Comparison of ENCODE assay signal across 8 mouse cellular contexts in the genomic region with DNA sequence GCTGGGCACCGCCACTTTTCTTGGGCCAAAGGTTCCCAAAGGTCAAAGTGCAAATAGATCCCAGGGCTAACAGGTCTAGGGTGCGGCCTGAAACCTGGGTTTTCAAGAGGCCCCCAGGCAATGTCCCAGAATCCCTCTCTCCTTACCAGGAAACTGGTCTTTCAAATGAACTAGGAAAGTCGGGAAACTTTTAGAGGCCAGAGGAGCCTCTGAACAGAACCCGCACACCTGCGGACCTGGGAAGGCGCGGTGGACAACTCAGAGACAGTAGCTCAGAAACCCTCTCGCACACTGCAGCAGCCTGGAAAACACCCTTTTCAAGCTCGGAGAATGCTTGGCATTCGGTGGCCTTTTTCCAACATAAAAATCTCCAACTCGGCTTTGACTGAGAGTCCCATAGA. TPM values are rescaled to one million over a fixed set of nuclear protein-coding genes. Genes with fewer than 3 reads are reported as not detected.
DNase-seq lines count a peak whose midpoint lies in the region; ATAC-seq and TF ChIP-seq lines count a peak whose summit lies in the region.

No protein-coding gene starts in this region.

- no peaks in the 10 kb centered on the region for H3K36me3 ChIP-seq in heart, adult 2 months (ENCODE audit: control insufficient read depth, insufficient read depth, low read length)
- H3K36me3 ChIP-seq in embryonic facial prominence, embryonic 12.5 days = no peaks in the 10 kb centered on the region
- no peaks in the 10 kb centered on the region for H3K36me3 ChIP-seq in hindbrain, embryonic 14.5 days (replicated peaks; ENCODE audit: control insufficient read depth, insufficient read depth)
- H3K36me3 ChIP-seq in liver, embryonic 11.5 days (ENCODE audit: control insufficient read depth, insufficient read depth, low read length) = no peaks in the 10 kb centered on the region
- no peaks in the 10 kb centered on the region for H3K36me3 ChIP-seq in neural tube, embryonic 15.5 days

- DNase-seq in heart, adult 2 months = peak; percentile 28 to 43
- no peak for DNase-seq in heart, postnatal 25 days (ENCODE audit: low spot score)
- no peak for DNase-seq in hindbrain, embryonic 14.5 days (ENCODE audit: low spot score)
- DNase-seq in liver, embryonic 11.5 days (ENCODE audit: low spot score) = no peak
- DNase-seq in retina, postnatal 1 day = no peak
- no peak for DNase-seq in urinary bladder, postnatal 4 days (ENCODE audit: low spot score in 2 of 2)

- peak overlapping the region; percentile 87 for H3K4me2 ChIP-seq in embryonic facial prominence, embryonic 12.5 days (replicated peaks)
- peak overlapping the region; percentile 74 for H3K4me2 ChIP-seq in hindbrain, embryonic 14.5 days (replicated peaks)
- peak overlapping the region; percentile 87 for H3K4me2 ChIP-seq in liver, embryonic 11.5 days
- H3K4me2 ChIP-seq in neural tube, embryonic 15.5 days = peak overlapping the region; percentile 89

- TF ChIP-seq POLR2A in heart, adult 2 months (IDR thresholded peaks at IDR 0.05; ENCODE audit: insufficient read depth, low read depth, low read length) = no peak

- H3K9me3 ChIP-seq in embryonic facial prominence, embryonic 12.5 days = no peaks in the 10 kb centered on the region
- H3K9me3 ChIP-seq in hindbrain, embryonic 14.5 days (ENCODE audit: control insufficient read depth, low read length) = no peaks in the 10 kb centered on the region
- H3K9me3 ChIP-seq in liver, embryonic 11.5 days (ENCODE audit: control insufficient read depth, low read length) = no peaks in the 10 kb centered on the region
- H3K9me3 ChIP-seq in neural tube, embryonic 15.5 days (replicated peaks) = no peaks in the 10 kb centered on the region

- intact Hi-C loops in heart, adult 2 months (cut with DNase I) = loop anchor here (2.0 kb wide), 2 partner anchors 41 to 71 kb away; no protein-coding TSS in a partner anchor
- intact Hi-C loops in heart, postnatal 25 days (cut with DNase I) = loop anchor here (2.0 to 5.0 kb wide), 2 partner anchors 41 to 72 kb away; no protein-coding TSS in a partner anchor

- no peak for ATAC-seq in embryonic facial prominence, embryonic 12.5 days (ENCODE audit: insufficient number of reproducible peaks, insufficient read depth, low FRiP score, low TSS enrichment)
- ATAC-seq in hindbrain, embryonic 14.5 days (ENCODE audit: low FRiP score) = no peak
- no peak for ATAC-seq in liver, embryonic 11.5 days (replicated peaks; ENCODE audit: low FRiP score)
- no peak for ATAC-seq in neural tube, embryonic 15.5 days (ENCODE audit: low FRiP score)

- H3K79me2 ChIP-seq in heart, adult 2 months (replicated peaks; ENCODE audit: control insufficient read depth, insufficient read depth, low read length) = peaks cover 7% of the 10 kb centered on the region; the same call in 1 of the 2 replicates

- peak overlapping the region; percentile 96 for H3K27ac ChIP-seq in heart, adult 2 months
- H3K27ac ChIP-seq in embryonic facial prominence, embryonic 12.5 days = no peak overlapping the region
- H3K27ac ChIP-seq in hindbrain, embryonic 14.5 days = no peak overlapping the region
- peak overlapping the region; percentile 62; the same call in 1 of the 2 replicates for H3K27ac ChIP-seq in liver, embryonic 11.5 days (ENCODE audit: low read depth, low read length)
- H3K27ac ChIP-seq in neural tube, embryonic 15.5 days (replicated peaks) = 0 out of 2 replicates have a peak overlapping the region, but pooled peaks have one; percentile 24

- H3K4me3 ChIP-seq in heart, adult 2 months = peak overlapping the region; percentile 72
- H3K4me3 ChIP-seq in embryonic facial prominence, embryonic 12.5 days = peak overlapping the region; percentile 50
- H3K4me3 ChIP-seq in hindbrain, embryonic 14.5 days (replicated peaks; ENCODE audit: low read length) = peak overlapping the region; percentile 42; the same call in 1 of the 2 replicates
- H3K4me3 ChIP-seq in liver, embryonic 11.5 days (ENCODE audit: low read depth, low read length) = peak overlapping the region; percentile 61
- peak overlapping the region; percentile 44 for H3K4me3 ChIP-seq in neural tube, embryonic 15.5 days (replicated peaks)

- no peaks in the 10 kb centered on the region for H3K27me3 ChIP-seq in heart, adult 2 months (ENCODE audit: control insufficient read depth, insufficient read depth, low read length)
- H3K27me3 ChIP-seq in embryonic facial prominence, embryonic 12.5 days = peaks cover 33% of the 10 kb centered on the region
- peaks cover 36% of the 10 kb centered on the region for H3K27me3 ChIP-seq in hindbrain, embryonic 14.5 days (ENCODE audit: control insufficient read depth, insufficient read depth, low read length)
- H3K27me3 ChIP-seq in liver, embryonic 11.5 days (replicated peaks; ENCODE audit: control insufficient read depth, insufficient read depth, low read length) = peaks cover 13% of the 10 kb centered on the region
- H3K27me3 ChIP-seq in neural tube, embryonic 15.5 days (replicated peaks) = peaks cover 35% of the 10 kb centered on the region

- TF ChIP-seq CTCF in heart, adult 2 months (IDR thresholded peaks at IDR 0.05) = no peak

- H3K4me1 ChIP-seq in heart, adult 2 months (ENCODE audit: control insufficient read depth, insufficient read depth, low read length) = peaks cover 7% of the 10 kb centered on the region
- H3K4me1 ChIP-seq in embryonic facial prominence, embryonic 12.5 days = peaks cover 7% of the 10 kb centered on the region; the same call in 1 of the 2 replicates
- H3K4me1 ChIP-seq in hindbrain, embryonic 14.5 days (replicated peaks; ENCODE audit: control insufficient read depth, insufficient read depth, low read length) = peaks cover 6% of the 10 kb centered on the region; the same call in 1 of the 2 replicates
- H3K4me1 ChIP-seq in liver, embryonic 11.5 days (replicated peaks; ENCODE audit: control insufficient read depth, insufficient read depth, low read length) = no peaks in the 10 kb centered on the region; the same call in 1 of the 2 replicates
- peaks cover 14% of the 10 kb centered on the region for H3K4me1 ChIP-seq in neural tube, embryonic 15.5 days

- peak overlapping the region; percentile 84 for H3K9ac ChIP-seq in heart, adult 2 months (ENCODE audit: low read depth, low read length)
- H3K9ac ChIP-seq in embryonic facial prominence, embryonic 12.5 days = no peak overlapping the region
- no peak overlapping the region for H3K9ac ChIP-seq in hindbrain, embryonic 14.5 days
- peak overlapping the region; percentile 65 for H3K9ac ChIP-seq in liver, embryonic 11.5 days (ENCODE audit: low read depth, low read length)
- H3K9ac ChIP-seq in neural tube, embryonic 15.5 days (replicated peaks) = no peak overlapping the region

- WGBS in heart, adult 2 months = 19% methylated on average over 11 of the region's 11 CpGs
- WGBS in embryonic facial prominence, embryonic 12.5 days = 9% methylated on average over 11 of the region's 11 CpGs
- 13% methylated on average over 11 of the region's 11 CpGs for WGBS in hindbrain, embryonic 14.5 days
- 28% methylated on average over 11 of the region's 11 CpGs for WGBS in liver, embryonic 11.5 days
- 18% methylated on average over 11 of the region's 11 CpGs for WGBS in neural tube, embryonic 15.5 days

- no peak for TF ChIP-seq EP300 in heart, adult 2 months (IDR thresholded peaks at IDR 0.05; ENCODE audit: insufficient read depth, low read depth, low read length)

RNA-seq across cellular contexts. Expression of a gene that starts 1.0 kb away (rescaled TPM):
- total RNA-seq in heart, adult 2 months (2021) = 10 to 100 TPM; 16.1 to 19.2 TPM
- polyA plus RNA-seq in heart, adult 2 months (2012; rRNA removed) = 7.9 and 10.2 TPM in 2 replicates
- total RNA-seq in heart, postnatal 25 days (2021) = 10 to 100 TPM; 19.7 to 22.1 TPM
- 26.0 and 26.6 TPM in 2 replicates for polyA plus RNA-seq in embryonic facial prominence, embryonic 12.5 days (2016; fragmentation: Nextera tagmentation; extraction: Ambion mirVana)
- polyA plus RNA-seq in hindbrain, embryonic 14.5 days (2014; fragmentation: Nextera tagmentation; extraction: Ambion mirVana) = 12.6 and 13.5 TPM in 2 replicates
- polyA plus RNA-seq in liver, embryonic 11.5 days (2014; fragmentation: Nextera tagmentation; extraction: Ambion mirVana) = 14.0 and 14.2 TPM in 2 replicates
- polyA plus RNA-seq in neural tube, embryonic 15.5 days (2015; fragmentation: Nextera tagmentation; extraction: Ambion mirVana) = 10.1 and 15.3 TPM in 2 replicates

RNA-seq across cellular contexts. Expression of a gene that starts 56.6 kb away (rescaled TPM):
- 10 to 100 TPM; 26.6 to 33.0 TPM for total RNA-seq in heart, adult 2 months (2021)
- 28.3 and 35.6 TPM in 2 replicates for polyA plus RNA-seq in heart, adult 2 months (2012; rRNA removed)
- 10 to 100 TPM; 27.7 to 28.9 TPM for total RNA-seq in heart, postnatal 25 days (2021)
- 57.5 TPM in 2 replicates for polyA plus RNA-seq in embryonic facial prominence, embryonic 12.5 days (2016; fragmentation: Nextera tagmentation; extraction: Ambion mirVana)
- polyA plus RNA-seq in hindbrain, embryonic 14.5 days (2014; fragmentation: Nextera tagmentation; extraction: Ambion mirVana) = 33.0 and 37.0 TPM in 2 replicates
- polyA plus RNA-seq in liver, embryonic 11.5 days (2014; fragmentation: Nextera tagmentation; extraction: Ambion mirVana) = 82.8 and 91.1 TPM in 2 replicates
- 42.4 and 45.2 TPM in 2 replicates for polyA plus RNA-seq in neural tube, embryonic 15.5 days (2015; fragmentation: Nextera tagmentation; extraction: Ambion mirVana)

Comparison
In these comparisons a context has a peak if more than half of its experiments do, and no peak if none do; other contexts are left out.
1. DNase-seq: peak in heart, adult 2 months (2 of 2); none in heart, postnatal 25 days (single experiment), hindbrain, embryonic 14.5 days (single experiment), liver, embryonic 11.5 days (single experiment), retina, postnatal 1 day (single experiment) and urinary bladder, postnatal 4 days (0 of 2).
2. H3K27ac ChIP-seq: peak in heart, adult 2 months (single experiment), liver, embryonic 11.5 days (single experiment) and neural tube, embryonic 15.5 days (single experiment); none in embryonic facial prominence, embryonic 12.5 days (single experiment) and hindbrain, embryonic 14.5 days (single experiment).
3. H3K9ac ChIP-seq: peak in heart, adult 2 months (single experiment) and liver, embryonic 11.5 days (single experiment); none in embryonic facial prominence, embryonic 12.5 days (single experiment), hindbrain, embryonic 14.5 days (single experiment) and neural tube, embryonic 15.5 days (single experiment).
4. Peak in every context shown above with its lines, with median percentiles within 50 percentile points of each other: H3K4me3 ChIP-seq and H3K4me2 ChIP-seq.